Mouse (Mus musculus): ENCODE measurements around the gene Pgap2. TPM values are rescaled to one million over a fixed set of nuclear protein-coding genes. Genes with fewer than 3 reads are reported as not detected.

The Pgap2 gene
- polyA plus RNA-seq, 1 experiment from 2014 or later = 82.9 TPM

- Histone ChIP-seq H3K4me1 (ENCODE audit: insufficient read depth, low read length) (peaks cover 53% of the 10 kb centered on the region), H3K9ac (replicated peaks; ENCODE audit: low read length) (peak overlapping the region; percentile 91), H3K4me3 (ENCODE audit: low read length) (peak overlapping the region; percentile 95), H3K27ac (ENCODE audit: low read length) (peak overlapping the region; percentile 97), H3K9me3 (ENCODE audit: low read length) (no peaks in the 10 kb centered on the region), H3K4me2 (replicated peaks; ENCODE audit: low read depth, low read length) (peak overlapping the region; percentile 74), H3K27me3 (ENCODE audit: insufficient read depth, low read length) (no peaks in the 10 kb centered on the region), H3K36me3 (ENCODE audit: insufficient read depth, low read length) (no peaks in the 10 kb centered on the region)
- ATAC-seq (ENCODE audit: low FRiP score, low TSS enrichment) = no peak
- 16% methylated on average over 16 of the region's 16 CpGs for WGBS
Measured at GRCm38 (mm10) chr7:102248691-102249404, 38.8 kb downstream of the Pgap2 start.

- peak overlapping the region; percentile 95 for H3K4me3 ChIP-seq (ENCODE audit: low read length)
- peaks cover 53% of the 10 kb centered on the region for H3K4me1 ChIP-seq (ENCODE audit: insufficient read depth, low read length)
- peak; percentile 52 for ATAC-seq (ENCODE audit: low FRiP score, low TSS enrichment)
- H3K9ac ChIP-seq (replicated peaks; ENCODE audit: low read length) = peak overlapping the region; percentile 91
- no peaks in the 10 kb centered on the region for H3K36me3 ChIP-seq (ENCODE audit: insufficient read depth, low read length)
- H3K9me3 ChIP-seq (ENCODE audit: low read length) = no peaks in the 10 kb centered on the region
- peak overlapping the region; percentile 97 for H3K27ac ChIP-seq (ENCODE audit: low read length)
- no peaks in the 10 kb centered on the region for H3K27me3 ChIP-seq (ENCODE audit: insufficient read depth, low read length)
- WGBS = under 1% methylated on average over 23 of the region's 23 CpGs
- H3K4me2 ChIP-seq (replicated peaks; ENCODE audit: low read depth, low read length) = peak overlapping the region; percentile 74
Measured at GRCm38 (mm10) chr7:102249531-102249895, 39.5 kb downstream of the Pgap2 start.

GRCm38 (mm10) chr7:102249896-102250630 lies 40.1 kb downstream of the Pgap2 start:
- H3K27ac ChIP-seq (ENCODE audit: low read length) = peak overlapping the region; percentile 97
- H3K4me2 ChIP-seq (replicated peaks; ENCODE audit: low read depth, low read length) = peak overlapping the region; percentile 74
- H3K9ac ChIP-seq (replicated peaks; ENCODE audit: low read length) = peak overlapping the region; percentile 91
- ATAC-seq (ENCODE audit: low FRiP score, low TSS enrichment) = peak; percentile 88
- no peaks in the 10 kb centered on the region for H3K36me3 ChIP-seq (ENCODE audit: insufficient read depth, low read length)
- no peaks in the 10 kb centered on the region for H3K27me3 ChIP-seq (ENCODE audit: insufficient read depth, low read length)
- peaks cover 50% of the 10 kb centered on the region for H3K4me1 ChIP-seq (ENCODE audit: insufficient read depth, low read length)
- WGBS = under 1% methylated on average over 41 of the region's 49 CpGs
- no peaks in the 10 kb centered on the region for H3K9me3 ChIP-seq (ENCODE audit: low read length)
- peak overlapping the region; percentile 95 for H3K4me3 ChIP-seq (ENCODE audit: low read length)

GRCm38 (mm10) chr7:102250631-102251214 lies 40.7 kb downstream of the Pgap2 start:
- Histone ChIP-seq H3K9ac (replicated peaks; ENCODE audit: low read length) (peak overlapping the region; percentile 91), H3K27ac (ENCODE audit: low read length) (peak overlapping the region; percentile 97), H3K36me3 (ENCODE audit: insufficient read depth, low read length) (no peaks in the 10 kb centered on the region), H3K27me3 (ENCODE audit: insufficient read depth, low read length) (no peaks in the 10 kb centered on the region), H3K9me3 (ENCODE audit: low read length) (no peaks in the 10 kb centered on the region), H3K4me3 (ENCODE audit: low read length) (peak overlapping the region; percentile 95), H3K4me2 (replicated peaks; ENCODE audit: low read depth, low read length) (peak overlapping the region; percentile 74), H3K4me1 (ENCODE audit: insufficient read depth, low read length) (peaks cover 43% of the 10 kb centered on the region)
- under 1% methylated on average over 31 of the region's 33 CpGs for WGBS
- peak; percentile 86 for ATAC-seq (ENCODE audit: low FRiP score, low TSS enrichment)

GRCm38 (mm10) chr7:102253631-102254030 lies 43.6 kb downstream of the Pgap2 start:
- H3K9me3 ChIP-seq (ENCODE audit: low read length) = no peaks in the 10 kb centered on the region
- H3K36me3 ChIP-seq (ENCODE audit: insufficient read depth, low read length) = no peaks in the 10 kb centered on the region
- H3K4me3 ChIP-seq (ENCODE audit: low read length) = no peak overlapping the region
- no peak overlapping the region for H3K4me2 ChIP-seq (replicated peaks; ENCODE audit: low read depth, low read length)
- WGBS = 93% methylated on average over 1 of the region's 1 CpGs
- no peak overlapping the region for H3K9ac ChIP-seq (replicated peaks; ENCODE audit: low read length)
- H3K27me3 ChIP-seq (ENCODE audit: insufficient read depth, low read length) = no peaks in the 10 kb centered on the region
- H3K27ac ChIP-seq (ENCODE audit: low read length) = no peak overlapping the region
- peaks cover 14% of the 10 kb centered on the region for H3K4me1 ChIP-seq (ENCODE audit: insufficient read depth, low read length)
- no peak for ATAC-seq (ENCODE audit: low FRiP score, low TSS enrichment)

- H3K4me2 ChIP-seq (replicated peaks; ENCODE audit: low read depth, low read length) = no peak within 1 kb of the TSS
- H3K4me1 ChIP-seq (ENCODE audit: insufficient read depth, low read length) = peaks cover 5% of the 10 kb centered on the region
- no peak within 1 kb of the TSS for H3K4me3 ChIP-seq (ENCODE audit: low read length)
- H3K27me3 ChIP-seq (ENCODE audit: insufficient read depth, low read length) = no peaks in the 10 kb centered on the region
- WGBS = 80% methylated on average over 3 of the region's 3 CpGs
- no peaks in the 10 kb centered on the region for H3K9me3 ChIP-seq (ENCODE audit: low read length)
- ATAC-seq (ENCODE audit: low FRiP score, low TSS enrichment) = no peak
- no peak within 1 kb of the TSS for H3K27ac ChIP-seq (ENCODE audit: low read length)
- no peak within 1 kb of the TSS for H3K9ac ChIP-seq (replicated peaks; ENCODE audit: low read length)
- no peaks in the 10 kb centered on the region for H3K36me3 ChIP-seq (ENCODE audit: insufficient read depth, low read length)
Measured at GRCm38 (mm10) chr7:102255954-102256353, 45.9 kb downstream of the Pgap2 start, which contains the start of gene Rhog. TSS of gene Rhog (minus strand) at chr7:102256054.

- no peaks in the 10 kb centered on the region for H3K27me3 ChIP-seq (ENCODE audit: insufficient read depth, low read length)
- H3K9me3 ChIP-seq (ENCODE audit: low read length) = no peaks in the 10 kb centered on the region
- no peak overlapping the region for H3K4me3 ChIP-seq (ENCODE audit: low read length)
- H3K4me2 ChIP-seq (replicated peaks; ENCODE audit: low read depth, low read length) = no peak overlapping the region
- no peak overlapping the region for H3K27ac ChIP-seq (ENCODE audit: low read length)
- no peaks in the 10 kb centered on the region for H3K36me3 ChIP-seq (ENCODE audit: insufficient read depth, low read length)
- 83% methylated on average over 3 of the region's 3 CpGs for whole genome bisulfite sequencing
- H3K9ac ChIP-seq (replicated peaks; ENCODE audit: low read length) = no peak overlapping the region
- H3K4me1 ChIP-seq (ENCODE audit: insufficient read depth, low read length) = no peaks in the 10 kb centered on the region
- no peak for ATAC-seq (ENCODE audit: low FRiP score, low TSS enrichment)
Measured at GRCm38 (mm10) chr7:102256636-102257035, 46.6 kb downstream of the Pgap2 start.

GRCm38 (mm10) chr7:102258189-102258588 lies 48.2 kb downstream of the Pgap2 start:
- H3K36me3 ChIP-seq (ENCODE audit: insufficient read depth, low read length) = no peaks in the 10 kb centered on the region
- H3K4me1 ChIP-seq (ENCODE audit: insufficient read depth, low read length) = no peaks in the 10 kb centered on the region
- ATAC-seq (ENCODE audit: low FRiP score, low TSS enrichment) = peak; percentile 68; the same call in 1 of the 2 replicates
- H3K9me3 ChIP-seq (ENCODE audit: low read length) = no peaks in the 10 kb centered on the region
- no peak overlapping the region for H3K4me2 ChIP-seq (replicated peaks; ENCODE audit: low read depth, low read length)
- no peak overlapping the region for H3K4me3 ChIP-seq (ENCODE audit: low read length)
- H3K27ac ChIP-seq (ENCODE audit: low read length) = no peak overlapping the region
- no peaks in the 10 kb centered on the region for H3K27me3 ChIP-seq (ENCODE audit: insufficient read depth, low read length)
- no peak overlapping the region for H3K9ac ChIP-seq (replicated peaks; ENCODE audit: low read length)
- 21% methylated on average over 4 of the region's 4 CpGs for WGBS

- Histone ChIP-seq H3K36me3 (ENCODE audit: insufficient read depth, low read length) (no peaks in the 10 kb centered on the region), H3K27me3 (ENCODE audit: insufficient read depth, low read length) (no peaks in the 10 kb centered on the region), H3K4me3 (ENCODE audit: low read length) (no peak overlapping the region), H3K27ac (ENCODE audit: low read length) (no peak overlapping the region), H3K9me3 (ENCODE audit: low read length) (no peaks in the 10 kb centered on the region), H3K9ac (replicated peaks; ENCODE audit: low read length) (no peak overlapping the region), H3K4me1 (ENCODE audit: insufficient read depth, low read length) (no peaks in the 10 kb centered on the region), H3K4me2 (replicated peaks; ENCODE audit: low read depth, low read length) (no peak overlapping the region)
- no peak for ATAC-seq (ENCODE audit: low FRiP score, low TSS enrichment)
- WGBS = 76% methylated on average over 3 of the region's 3 CpGs
Measured at GRCm38 (mm10) chr7:102258753-102259152, 48.7 kb downstream of the Pgap2 start.

Data from kidney, embryonic 16.5 days (tissue).